Mouse (Mus musculus): ENCODE results near the gene Abcc6. TPM values are rescaled to one million over a fixed set of nuclear protein-coding genes. Genes with fewer than 3 reads are reported as not detected.

Abcc6 gene
- polyA plus RNA-seq, 1 experiment from 2014 or later = 0.10 TPM

- H3K9me3 ChIP-seq = no peaks in the 10 kb centered on the region
- DNase-seq (ENCODE audit: extremely low spot score, low spot score) = no peak
- no peak overlapping the region for H3K4me3 ChIP-seq
- WGBS = 94% methylated on average over 10 of the region's 10 CpGs
- H3K27me3 ChIP-seq (ENCODE audit: poor library complexity, severe bottlenecking) = no peaks in the 10 kb centered on the region
- H3K27ac ChIP-seq = no peak overlapping the region
- peaks cover 91% of the 10 kb centered on the region for H3K36me3 ChIP-seq (replicated peaks)
- 0 out of 2 replicates have a peak, but pooled peaks cover 1% of the 10 kb centered on the region for H3K4me1 ChIP-seq
These were observed 14.0 kb upstream of the Abcc6 start for GRCm38 (mm10) chr7:46044106-46044505.

- H3K4me3 ChIP-seq = no peak overlapping the region
- H3K27me3 ChIP-seq (ENCODE audit: poor library complexity, severe bottlenecking) = no peaks in the 10 kb centered on the region
- no peak overlapping the region for H3K27ac ChIP-seq
- no peak for DNase-seq (ENCODE audit: extremely low spot score, low spot score)
- no peaks in the 10 kb centered on the region for H3K9me3 ChIP-seq
- peaks cover 75% of the 10 kb centered on the region for H3K36me3 ChIP-seq (replicated peaks)
- WGBS = 86% methylated on average over 2 of the region's 2 CpGs
- H3K4me1 ChIP-seq = peaks cover 19% of the 10 kb centered on the region
These were observed 9.8 kb upstream of the Abcc6 start for GRCm38 (mm10) chr7:46039873-46040272.

GRCm38 (mm10) chr7:46037433-46037832, 7.3 kb upstream of the Abcc6 start:
- WGBS = 95% methylated on average over 6 of the region's 6 CpGs
- H3K4me3 ChIP-seq = no peak overlapping the region
- H3K27ac ChIP-seq = no peak overlapping the region
- no peaks in the 10 kb centered on the region for H3K27me3 ChIP-seq (ENCODE audit: poor library complexity, severe bottlenecking)
- H3K4me1 ChIP-seq = peaks cover 40% of the 10 kb centered on the region
- DNase-seq (ENCODE audit: extremely low spot score, low spot score) = no peak
- H3K9me3 ChIP-seq = no peaks in the 10 kb centered on the region
- peaks cover 50% of the 10 kb centered on the region for H3K36me3 ChIP-seq (replicated peaks)

GRCm38 (mm10) chr7:46035468-46035867, 5.4 kb upstream of the Abcc6 start:
- peaks cover 40% of the 10 kb centered on the region for H3K4me1 ChIP-seq
- no peak overlapping the region for H3K4me3 ChIP-seq
- H3K9me3 ChIP-seq = no peaks in the 10 kb centered on the region
- no peak overlapping the region for H3K27ac ChIP-seq
- H3K36me3 ChIP-seq (replicated peaks) = peaks cover 31% of the 10 kb centered on the region
- no peaks in the 10 kb centered on the region; the same call in 1 of the 2 replicates for H3K27me3 ChIP-seq (ENCODE audit: poor library complexity, severe bottlenecking)
- DNase-seq (ENCODE audit: extremely low spot score, low spot score) = no peak
- 84% methylated on average over 2 of the region's 2 CpGs for WGBS

- Histone ChIP-seq H3K4me3 (peak overlapping the region; percentile 80), H3K27me3 (ENCODE audit: poor library complexity, severe bottlenecking) (no peaks in the 10 kb centered on the region; the same call in 1 of the 2 replicates), H3K27ac (no peak overlapping the region), H3K9me3 (no peaks in the 10 kb centered on the region), H3K36me3 (replicated peaks) (peaks cover 26% of the 10 kb centered on the region), H3K4me1 (peaks cover 44% of the 10 kb centered on the region)
- no peak for DNase-seq (ENCODE audit: extremely low spot score, low spot score)
- WGBS = 82% methylated on average over 2 of the region's 2 CpGs
These were observed 4.9 kb upstream of the Abcc6 start for GRCm38 (mm10) chr7:46034991-46035390.

GRCm38 (mm10) chr7:46033870-46034337, 3.8 kb upstream of the Abcc6 start:
- Histone ChIP-seq H3K36me3 (replicated peaks) (peaks cover 17% of the 10 kb centered on the region), H3K27ac (peak overlapping the region; percentile 88), H3K9me3 (no peaks in the 10 kb centered on the region), H3K4me3 (peak overlapping the region; percentile 80), H3K4me1 (peaks cover 45% of the 10 kb centered on the region), H3K27me3 (ENCODE audit: poor library complexity, severe bottlenecking) (no peaks in the 10 kb centered on the region; the same call in 1 of the 2 replicates)
- no peak for DNase-seq (ENCODE audit: extremely low spot score, low spot score)
- under 1% methylated on average over 35 of the region's 35 CpGs for WGBS

- whole genome bisulfite sequencing = 7% methylated on average over 44 of the region's 44 CpGs
- H3K27me3 ChIP-seq (ENCODE audit: poor library complexity, severe bottlenecking) = no peaks in the 10 kb centered on the region; the same call in 1 of the 2 replicates
- H3K27ac ChIP-seq = peak within 1 kb of the TSS; percentile 88
- DNase-seq (ENCODE audit: extremely low spot score, low spot score) = peak; percentile 97
- H3K36me3 ChIP-seq (replicated peaks) = peaks cover 11% of the 10 kb centered on the region
- peak within 1 kb of the TSS; percentile 80 for H3K4me3 ChIP-seq
- H3K9me3 ChIP-seq = no peaks in the 10 kb centered on the region
- H3K4me1 ChIP-seq = peaks cover 43% of the 10 kb centered on the region
These were observed 3.2 kb upstream of the Abcc6 start, which contains the start of gene Nomo1 for GRCm38 (mm10) chr7:46033109-46033869. Gene Nomo1, plus strand, starts transcription at chr7:46033698.

GRCm38 (mm10) chr7:46031075-46031474, 973 bp upstream of the Abcc6 start:
- H3K27ac ChIP-seq = no peak overlapping the region
- peaks cover 39% of the 10 kb centered on the region for H3K4me1 ChIP-seq
- no peak for DNase-seq (ENCODE audit: extremely low spot score, low spot score)
- no peaks in the 10 kb centered on the region for H3K36me3 ChIP-seq (replicated peaks)
- WGBS = 86% methylated on average over 2 of the region's 2 CpGs
- no peaks in the 10 kb centered on the region for H3K9me3 ChIP-seq
- H3K4me3 ChIP-seq = no peak overlapping the region
- H3K27me3 ChIP-seq (ENCODE audit: poor library complexity, severe bottlenecking) = no peaks in the 10 kb centered on the region; the same call in 1 of the 2 replicates

GRCm38 (mm10) chr7:46029299-46030144, 580 bp downstream of the Abcc6 start:
- no peaks in the 10 kb centered on the region for H3K9me3 ChIP-seq
- H3K27me3 ChIP-seq (ENCODE audit: poor library complexity, severe bottlenecking) = no peaks in the 10 kb centered on the region; the same call in 1 of the 2 replicates
- no peaks in the 10 kb centered on the region for H3K36me3 ChIP-seq (replicated peaks)
- H3K27ac ChIP-seq = no peak overlapping the region; the same call in 1 of the 2 replicates
- H3K4me1 ChIP-seq = peaks cover 26% of the 10 kb centered on the region
- DNase-seq (ENCODE audit: extremely low spot score, low spot score) = no peak
- 68% methylated on average over 9 of the region's 9 CpGs for WGBS
- peak overlapping the region; percentile 27; the same call in 1 of the 2 replicates for H3K4me3 ChIP-seq

- no peak for DNase-seq (ENCODE audit: extremely low spot score, low spot score)
- WGBS = 93% methylated on average over 10 of the region's 10 CpGs
- Histone ChIP-seq H3K27ac (no peak overlapping the region), H3K27me3 (ENCODE audit: poor library complexity, severe bottlenecking) (no peaks in the 10 kb centered on the region; the same call in 1 of the 2 replicates), H3K4me1 (peaks cover 17% of the 10 kb centered on the region), H3K4me3 (no peak overlapping the region), H3K36me3 (replicated peaks) (no peaks in the 10 kb centered on the region), H3K9me3 (no peaks in the 10 kb centered on the region)
These were observed 1.4 kb downstream of the Abcc6 start for GRCm38 (mm10) chr7:46028681-46029080.

- no peak for DNase-seq (ENCODE audit: extremely low spot score, low spot score)
- Histone ChIP-seq H3K27ac (no peak overlapping the region), H3K4me3 (no peak overlapping the region), H3K9me3 (no peaks in the 10 kb centered on the region), H3K36me3 (replicated peaks) (no peaks in the 10 kb centered on the region), H3K27me3 (ENCODE audit: poor library complexity, severe bottlenecking) (no peaks in the 10 kb centered on the region), H3K4me1 (peaks cover 12% of the 10 kb centered on the region)
- 85% methylated on average over 9 of the region's 9 CpGs for WGBS
These were observed 4.7 kb downstream of the Abcc6 start for GRCm38 (mm10) chr7:46025436-46025835.

GRCm38 (mm10) chr7:46021951-46022350, 8.2 kb downstream of the Abcc6 start:
- Histone ChIP-seq H3K9me3 (no peaks in the 10 kb centered on the region), H3K27ac (no peak overlapping the region), H3K4me1 (peaks cover 13% of the 10 kb centered on the region), H3K27me3 (ENCODE audit: poor library complexity, severe bottlenecking) (no peaks in the 10 kb centered on the region), H3K36me3 (replicated peaks) (no peaks in the 10 kb centered on the region), H3K4me3 (no peak overlapping the region)
- 29% methylated on average over 4 of the region's 4 CpGs for WGBS
- DNase-seq (ENCODE audit: extremely low spot score, low spot score) = no peak
